Mouse (Mus musculus): ENCODE results near the gene Ascl5. TPM values are rescaled to one million over a fixed set of nuclear protein-coding genes. Genes with fewer than 3 reads are reported as not detected.
A peak's percentile ranks its signal among the peaks of the same experiment; 100 is the strongest.

Ascl5 gene
- total RNA-seq (2021) = not detected

DNA sequence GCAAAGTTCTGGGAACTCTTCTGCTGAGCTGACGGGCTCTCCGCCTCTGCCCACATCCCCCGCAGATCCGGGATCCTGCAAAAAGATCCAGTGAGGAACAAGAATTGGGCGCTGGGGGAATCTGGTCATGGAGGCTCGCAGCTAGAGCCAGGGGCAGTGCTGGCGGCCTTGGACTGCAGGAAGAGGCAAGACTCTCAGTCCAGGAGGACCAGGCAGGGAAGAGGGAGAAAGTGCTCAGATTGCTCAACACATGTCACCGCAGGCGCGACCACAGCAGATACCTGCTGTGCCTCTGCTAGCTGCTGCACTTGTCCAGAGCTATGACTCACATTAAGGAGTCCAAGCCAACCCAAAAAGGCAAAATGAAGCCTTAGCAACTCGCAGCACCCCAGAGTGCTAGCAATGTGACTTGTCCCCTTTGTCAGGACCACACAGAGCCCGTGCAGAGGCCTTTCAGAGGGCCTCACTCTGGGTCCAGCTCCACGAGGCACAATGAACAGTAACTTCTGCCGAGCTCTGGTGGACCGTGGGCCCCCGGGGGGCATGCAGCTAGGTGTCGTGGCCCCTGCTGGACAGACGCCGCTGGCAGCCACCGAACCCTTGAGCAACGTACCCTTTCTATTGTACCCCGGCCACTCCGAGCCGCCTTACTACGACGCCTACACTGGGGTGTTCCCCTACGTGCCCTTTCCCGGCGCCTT lies at the start of gene Ascl5:
Gene Ascl5 (plus strand): TSS at position 493 of the 701 bp plus-strand sequence.
- no peak for DNase-seq

DNA sequence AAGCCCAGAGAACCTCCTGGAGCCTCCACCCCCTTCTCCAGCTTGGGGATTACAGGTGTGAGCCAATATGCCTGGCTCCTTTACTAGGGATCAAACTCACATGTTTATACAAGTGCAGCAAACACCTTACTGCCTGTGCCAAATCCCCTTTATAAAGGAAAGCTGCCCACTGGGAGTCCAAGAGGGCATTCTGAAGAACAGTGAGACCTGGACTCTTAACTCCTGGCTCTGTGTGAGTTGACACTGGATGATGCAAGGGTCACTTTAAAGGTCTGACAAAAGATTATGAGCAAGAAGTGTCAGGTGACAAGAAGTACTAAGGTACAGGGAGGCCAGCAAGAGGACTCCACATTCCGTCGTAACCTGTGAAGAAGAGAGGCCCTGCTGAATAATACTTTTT lies 49.2 kb upstream of the Ascl5 start:
- DNase-seq = no peak

DNA sequence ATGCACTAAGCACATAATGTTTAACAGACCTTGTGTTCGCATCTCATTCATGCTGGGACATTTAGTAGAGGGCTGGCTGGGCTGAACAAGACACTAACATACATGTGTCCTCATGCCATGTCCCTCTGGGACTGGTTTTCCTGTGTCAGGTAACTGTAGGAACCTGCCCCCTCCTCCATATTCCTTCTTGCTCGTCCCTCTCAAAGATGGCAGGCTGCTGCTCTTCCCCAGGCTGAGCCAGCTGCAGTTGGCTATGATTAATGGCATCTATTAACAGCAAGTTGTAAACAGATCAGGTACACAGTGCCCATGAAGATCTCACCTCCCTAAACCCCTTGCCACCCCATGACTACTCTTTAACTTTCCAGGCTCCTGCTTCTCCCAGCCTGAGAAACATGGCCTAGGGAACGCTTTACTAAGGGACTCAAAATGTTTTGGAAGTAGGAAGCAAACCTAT lies 44.3 kb upstream of the Ascl5 start, which contains the start of gene Igfn1:
Gene Igfn1 (minus strand): TSS at position 51 of the 457 bp plus-strand sequence.
- DNase-seq = no peak

DNA sequence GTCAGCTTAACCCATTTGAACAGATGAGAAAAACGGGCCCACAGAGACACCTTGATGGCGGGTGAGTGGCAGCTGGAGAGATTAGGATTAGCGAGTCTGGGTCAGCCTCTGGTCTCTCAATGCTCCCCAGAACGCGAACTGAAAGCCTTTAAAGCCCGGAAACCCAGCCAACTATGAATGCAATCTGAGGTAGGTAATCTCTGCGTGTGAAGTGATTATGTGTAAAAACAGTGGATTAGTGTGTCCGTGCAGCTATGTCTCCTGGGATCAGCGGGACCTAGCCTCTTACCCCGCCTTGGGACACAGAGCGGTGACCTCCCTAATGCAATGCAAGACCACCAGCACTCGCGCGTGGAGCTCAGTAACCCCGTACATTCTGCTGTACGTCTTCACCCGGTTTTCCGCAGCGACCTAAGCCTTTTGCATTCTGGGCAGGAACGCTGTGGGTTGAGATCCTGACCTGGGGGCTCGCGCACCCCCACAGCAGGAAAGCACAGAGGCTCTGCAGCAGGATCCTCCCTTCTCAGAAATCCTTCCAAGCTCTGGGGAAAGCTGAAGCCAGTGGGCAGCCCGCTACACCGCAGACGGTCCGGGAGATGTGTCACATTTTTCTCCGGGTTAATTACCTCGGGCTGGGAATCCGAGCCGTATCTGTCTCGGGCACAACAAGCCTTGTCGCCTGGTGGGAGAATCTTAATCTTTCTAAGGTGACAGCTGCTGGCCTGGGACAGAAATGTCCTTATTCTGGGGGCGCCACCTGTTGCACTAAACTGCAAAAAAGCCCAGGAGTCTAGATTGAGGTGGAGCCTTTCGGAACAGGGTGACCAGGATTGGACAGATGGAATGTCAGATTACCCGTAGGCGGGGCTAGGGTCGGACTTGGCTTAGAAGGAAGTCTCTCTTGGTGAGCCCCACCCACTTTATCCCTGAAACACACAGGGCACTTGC lies 43.1 kb upstream of the Ascl5 start, which contains the start of gene Tmem9:
Gene Tmem9 (plus strand): TSS at position 940 of the 948 bp plus-strand sequence.
- DNase-seq = peak; percentile 42 to 44

DNA sequence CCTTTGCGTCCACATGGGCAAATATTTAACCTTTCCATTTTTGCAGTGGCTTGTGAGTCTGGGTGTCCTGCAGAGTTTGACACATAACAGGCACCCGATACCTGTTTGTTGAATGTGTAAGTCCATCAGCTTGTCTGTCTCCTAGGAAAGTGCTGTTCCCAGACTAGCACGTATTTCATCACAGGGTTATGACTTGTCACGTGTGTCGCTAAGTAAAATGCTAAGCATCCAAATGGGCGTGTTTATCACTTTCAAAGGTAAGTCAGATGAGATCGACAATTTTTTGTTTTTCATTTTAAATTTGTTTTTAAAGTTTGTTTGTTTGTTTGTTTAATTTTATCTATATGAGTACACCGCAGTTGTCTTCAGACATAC lies 42.5 kb upstream of the Ascl5 start:
- no peak for DNase-seq

DNA sequence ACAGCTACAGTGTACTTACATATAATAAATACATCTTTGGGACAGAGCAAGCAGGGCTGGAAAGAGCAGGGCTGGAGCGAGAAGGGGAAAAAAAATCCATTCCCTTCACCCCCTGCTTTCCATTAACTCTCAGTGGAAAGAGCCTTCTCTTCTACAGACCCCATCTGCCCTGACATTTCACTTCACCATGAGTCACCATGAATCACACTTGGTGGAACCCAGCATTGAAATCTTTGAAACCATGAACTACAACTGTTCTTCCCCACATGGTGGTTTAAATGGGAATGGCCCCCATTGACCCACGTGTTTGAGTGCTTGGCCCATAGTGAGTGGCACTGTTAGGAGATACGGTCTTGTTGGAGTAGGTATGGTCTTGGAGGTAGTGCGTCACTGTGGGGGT lies 40.4 kb upstream of the Ascl5 start:
- DNase-seq = no peak

DNA sequence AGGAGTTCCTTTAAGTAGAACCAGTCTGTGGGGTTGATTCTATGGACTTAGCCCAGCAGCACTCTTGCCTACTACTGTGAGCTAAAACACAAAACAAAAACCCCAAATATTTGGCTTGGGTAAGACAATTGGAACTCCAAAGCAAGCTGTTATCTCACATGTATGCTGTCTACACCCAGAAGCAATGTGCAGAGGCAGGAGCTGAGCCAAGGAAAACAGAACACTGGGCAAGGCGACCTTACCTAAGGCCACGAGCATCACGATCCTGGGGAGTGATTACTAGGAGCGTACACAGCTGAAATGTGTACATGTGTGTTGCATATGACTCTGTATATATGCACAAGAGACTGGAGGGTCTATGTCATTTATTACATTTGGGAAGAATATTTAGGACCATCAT lies 37.1 kb upstream of the Ascl5 start:
- no peak for DNase-seq

DNA sequence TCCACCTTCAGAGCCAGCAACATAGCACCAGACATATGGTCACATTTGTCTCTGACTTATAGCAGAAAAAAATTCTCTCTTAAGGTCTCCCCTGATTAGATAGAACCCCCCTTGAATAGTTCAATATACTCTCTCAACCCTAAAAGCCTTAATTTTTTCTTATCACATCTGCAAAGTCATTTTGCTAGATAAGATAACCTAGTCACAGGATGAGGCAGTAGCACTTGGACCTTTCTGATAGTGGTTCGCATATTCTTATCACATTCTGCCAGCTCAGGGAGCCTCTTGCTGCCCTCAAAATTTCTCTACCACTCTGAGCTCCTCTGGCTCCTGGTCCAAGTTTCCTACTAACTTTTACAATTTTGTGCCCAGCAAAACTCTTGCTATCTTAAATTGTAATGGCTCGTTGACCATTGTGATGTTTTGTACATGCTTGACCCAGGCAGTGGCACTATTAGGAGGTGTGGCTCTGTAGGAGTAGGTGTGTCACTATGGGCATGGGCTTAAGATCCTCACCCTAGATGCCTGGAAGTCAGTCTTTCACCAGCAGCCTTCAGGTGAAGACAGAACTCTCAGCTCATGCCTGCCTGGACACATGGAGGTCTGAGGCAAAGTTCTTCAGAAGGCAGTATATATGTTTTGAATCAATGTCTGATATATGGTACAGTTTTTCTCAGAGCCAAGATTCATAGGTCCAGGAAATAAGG lies 35.7 kb upstream of the Ascl5 start:
- DNase-seq = no peak

DNA sequence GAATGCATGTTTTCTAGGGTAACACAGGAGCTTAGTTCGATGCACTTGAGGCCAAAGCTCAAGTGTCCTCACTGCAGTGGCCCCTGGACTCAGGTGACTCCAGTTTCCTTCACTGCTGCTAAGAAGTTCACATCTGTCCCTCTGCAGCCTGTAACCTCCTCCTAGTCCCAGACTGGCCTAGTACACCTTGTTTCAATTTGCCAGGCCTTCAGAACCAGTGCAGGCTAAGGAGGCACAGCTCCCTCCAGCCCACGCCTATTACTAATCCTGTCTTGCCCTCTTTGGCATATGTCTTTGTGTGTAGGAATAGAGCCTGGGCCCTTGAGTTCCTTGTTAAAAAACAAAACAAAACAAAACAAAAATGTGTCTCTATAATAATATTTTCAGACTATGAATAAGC lies 33.3 kb upstream of the Ascl5 start:
- DNase-seq = no peak

DNA sequence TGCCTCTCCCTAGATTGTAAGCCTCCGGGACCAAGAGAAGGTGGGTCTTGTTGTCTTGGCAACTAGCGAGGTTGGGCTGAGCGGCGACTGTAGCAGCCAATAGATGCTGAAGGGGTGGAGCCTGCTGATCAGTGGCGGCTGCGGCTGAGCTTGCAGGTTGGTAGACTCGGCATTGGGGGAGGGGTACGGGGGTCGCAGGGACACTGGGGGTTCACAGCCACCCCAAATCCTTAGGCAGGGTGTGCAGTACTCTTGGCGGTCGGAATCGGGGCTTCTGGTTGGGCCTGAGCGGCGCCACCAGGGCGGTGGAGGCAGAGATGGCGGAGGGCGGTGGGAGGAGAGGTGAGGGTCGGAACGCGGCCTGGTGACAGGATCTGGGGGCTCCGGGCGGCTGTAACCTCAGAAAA lies 32.7 kb upstream of the Ascl5 start:
- peak; percentile 91 to 92 for DNase-seq

DNA sequence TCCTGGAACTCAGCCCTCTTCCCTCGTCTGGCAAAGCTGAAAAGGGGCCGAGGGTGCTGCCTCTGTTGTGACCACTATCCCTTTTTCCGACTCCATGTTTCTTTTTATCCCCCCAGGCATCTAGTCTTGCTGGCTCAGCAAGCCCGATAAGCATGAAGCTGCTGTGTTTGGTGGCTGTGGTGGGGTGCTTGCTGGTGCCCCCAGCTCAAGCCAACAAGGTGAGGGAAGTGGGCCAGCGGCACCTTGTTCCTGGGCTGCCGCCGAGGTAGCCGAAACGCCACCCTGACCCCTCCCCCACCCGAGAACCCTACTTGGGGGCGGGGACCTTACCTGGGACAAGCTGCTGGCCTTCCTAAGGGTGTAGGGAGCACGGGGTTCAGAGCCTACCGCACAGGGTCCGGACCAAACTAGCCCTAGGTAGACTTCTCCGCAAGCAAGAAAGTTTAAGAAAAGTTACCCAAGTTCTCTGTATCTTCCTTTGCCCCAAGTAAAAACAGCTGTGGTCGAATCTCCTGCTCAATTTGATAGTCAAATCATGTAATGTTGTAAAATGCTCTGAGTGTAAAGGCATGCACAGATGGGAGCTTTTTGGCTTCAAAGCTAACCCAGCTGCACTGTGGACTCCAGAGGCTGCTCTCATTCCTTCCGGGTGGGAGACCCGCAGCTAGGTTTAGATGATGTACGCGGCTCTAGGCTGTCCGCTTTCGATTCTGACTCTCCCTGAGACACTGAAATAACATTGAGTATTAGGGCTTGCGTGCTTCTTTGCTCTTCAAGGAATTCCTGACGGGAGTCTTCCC lies 32.0 kb upstream of the Ascl5 start:
- DNase-seq = peak in 1 of 2 experiments; percentile 20

DNA sequence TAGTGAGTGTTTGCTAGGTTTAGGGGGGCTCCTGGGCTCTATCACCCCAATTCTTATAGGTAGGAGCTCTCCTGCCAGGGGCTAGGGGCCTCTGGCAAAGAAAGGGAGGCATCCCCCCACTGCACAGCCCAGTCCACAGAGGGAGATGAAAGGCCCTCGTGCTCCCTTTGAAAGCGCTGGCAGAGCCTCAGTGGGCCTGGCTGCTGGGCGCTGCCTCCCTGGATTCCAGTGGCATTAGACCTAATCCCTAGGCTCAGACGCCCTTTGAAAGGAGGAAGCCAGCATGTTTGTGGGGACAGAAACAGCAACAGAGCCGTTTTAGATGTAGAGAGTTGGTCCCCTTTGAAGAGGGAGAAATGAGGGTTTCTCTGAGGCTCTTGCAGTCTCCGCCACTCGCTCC lies 20.4 kb upstream of the Ascl5 start:
- no peak for DNase-seq

DNA sequence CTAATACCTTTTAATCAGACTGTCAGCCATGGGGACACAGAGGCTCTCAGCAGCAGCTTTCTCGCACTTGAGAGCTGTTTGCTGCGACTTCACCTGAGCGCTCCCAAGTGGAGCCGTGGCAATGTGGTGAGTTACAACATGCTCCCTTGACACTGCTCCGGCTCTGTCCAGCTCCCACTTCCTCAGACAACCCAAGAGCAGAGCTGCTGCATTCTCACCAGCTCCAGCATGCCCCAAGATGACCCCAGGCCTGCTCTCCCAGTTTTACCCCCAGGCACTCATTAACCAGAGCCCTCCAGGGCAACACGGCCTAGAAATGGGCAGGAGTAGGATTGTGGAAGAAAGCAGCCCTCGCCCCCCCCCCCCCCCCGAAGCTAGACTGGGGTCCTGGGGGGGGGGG lies 18.9 kb upstream of the Ascl5 start:
- no peak for DNase-seq

DNA sequence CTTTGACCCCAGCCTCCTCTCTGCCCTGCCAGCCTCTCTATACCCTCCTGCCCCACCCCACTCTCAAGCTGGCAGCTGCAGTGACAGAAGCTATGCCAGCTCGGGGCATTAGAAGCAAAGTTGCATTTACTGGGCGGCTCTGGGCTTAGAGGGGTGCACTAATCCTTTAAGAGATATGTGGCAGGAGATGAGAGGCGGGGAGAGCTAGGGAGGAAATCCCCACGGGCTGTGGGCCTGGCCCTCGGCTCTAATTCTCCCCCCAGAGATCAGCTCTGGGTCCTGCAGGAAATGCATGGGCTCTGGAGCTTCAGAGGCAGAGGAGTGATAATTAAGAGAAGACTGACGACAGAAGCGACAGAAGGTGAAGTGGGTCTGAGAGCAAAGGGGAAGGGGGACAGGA lies 17.6 kb upstream of the Ascl5 start:
- DNase-seq = no peak

DNA sequence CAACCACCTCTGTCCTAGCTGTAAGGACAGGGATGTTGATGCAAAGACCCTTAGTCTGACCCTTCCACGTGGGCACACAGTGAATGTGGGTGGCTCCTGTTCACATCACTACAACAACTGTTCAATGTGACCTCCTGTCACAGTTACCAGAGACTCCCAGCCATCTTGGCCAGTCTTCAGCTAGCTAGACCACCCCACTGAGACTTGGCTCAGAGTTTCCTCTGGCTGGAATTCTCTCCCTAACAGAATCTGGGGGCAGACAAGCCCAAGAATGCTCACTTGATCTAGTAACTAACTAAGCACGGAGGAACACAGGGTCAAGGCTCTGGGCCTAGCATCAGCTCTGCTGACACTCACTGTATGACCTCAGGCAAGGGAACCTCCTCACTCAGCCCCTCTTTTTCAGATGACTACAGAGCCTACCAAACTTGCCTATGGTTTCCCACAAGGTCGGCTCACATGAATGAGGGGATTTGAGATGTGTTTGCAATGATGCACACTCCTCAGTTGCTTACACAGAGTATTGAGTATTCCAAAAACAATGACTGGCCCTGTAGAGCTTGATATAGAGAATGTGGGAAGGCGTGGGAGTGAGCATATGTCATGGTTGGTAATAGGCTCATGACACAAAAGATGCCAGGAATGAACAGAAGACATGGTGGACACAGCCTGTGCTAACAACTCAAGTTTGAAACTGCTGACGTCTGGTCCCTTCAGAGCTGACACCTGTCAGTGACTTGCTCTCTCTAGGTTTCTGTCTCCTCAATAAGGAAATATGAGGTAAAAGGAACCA lies 11.7 kb upstream of the Ascl5 start:
- peak in 1 of 2 experiments; percentile 36 for DNase-seq

DNA sequence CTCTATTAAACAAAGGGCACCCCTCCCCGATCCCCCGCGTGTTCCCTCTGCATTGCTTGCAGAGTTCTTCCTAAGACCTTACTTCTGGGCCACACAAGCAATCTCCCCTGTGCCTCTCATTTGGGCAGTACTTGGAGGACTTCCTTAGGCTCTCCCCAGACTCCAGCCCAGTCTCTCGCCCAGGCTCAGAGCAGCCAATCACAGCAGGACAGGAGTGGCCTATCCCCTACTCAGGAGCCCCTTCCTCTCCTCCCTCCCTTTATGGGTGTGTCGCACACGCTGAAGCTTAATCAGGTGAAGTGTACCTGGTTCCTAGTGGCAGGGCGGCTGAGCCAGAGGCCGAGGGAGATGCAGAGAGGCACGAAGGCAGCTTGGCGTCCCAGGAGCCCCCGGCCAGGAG lies 10.2 kb upstream of the Ascl5 start:
- no peak for DNase-seq

DNA sequence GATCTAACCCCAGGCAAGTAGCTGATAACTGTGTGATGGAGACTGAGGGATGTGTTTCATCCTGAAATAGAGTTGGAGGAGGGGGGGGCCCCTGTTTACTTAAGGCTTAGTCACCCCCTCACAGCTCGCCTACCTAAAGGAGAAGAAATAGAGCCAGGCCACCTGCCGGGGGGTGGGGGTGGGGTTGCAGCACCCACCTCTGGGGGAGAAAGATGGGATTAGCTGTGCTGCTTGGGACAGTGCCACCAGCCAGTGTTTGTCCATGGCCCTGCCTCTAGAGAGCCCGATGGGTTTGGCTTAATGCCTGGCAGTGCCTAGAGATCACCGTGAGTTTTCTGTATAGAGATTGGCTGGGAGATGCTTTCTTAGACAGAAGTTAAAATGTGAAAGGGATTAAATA lies 9.7 kb upstream of the Ascl5 start:
- no peak for DNase-seq

DNA sequence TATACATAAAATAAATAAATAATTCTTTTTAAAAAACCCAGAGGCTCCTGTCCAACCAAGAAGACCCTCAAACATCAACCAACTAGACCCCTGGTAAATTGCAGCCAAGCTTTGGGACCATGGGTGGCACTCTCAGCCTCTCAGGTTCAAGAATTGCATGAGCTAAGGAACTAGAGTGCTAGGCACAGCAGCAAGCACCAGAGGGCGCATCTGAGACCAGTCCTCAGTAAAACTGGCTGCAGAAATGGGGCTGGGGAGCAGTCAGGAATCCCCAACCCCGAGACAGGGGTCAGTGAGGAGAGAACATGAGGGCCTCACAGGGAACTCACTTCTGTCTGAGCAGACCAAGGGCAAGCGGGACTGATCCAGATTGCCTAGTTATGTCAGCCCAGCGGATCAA lies 4.8 kb upstream of the Ascl5 start:
- peak; percentile 55 to 63 for DNase-seq

DNA sequence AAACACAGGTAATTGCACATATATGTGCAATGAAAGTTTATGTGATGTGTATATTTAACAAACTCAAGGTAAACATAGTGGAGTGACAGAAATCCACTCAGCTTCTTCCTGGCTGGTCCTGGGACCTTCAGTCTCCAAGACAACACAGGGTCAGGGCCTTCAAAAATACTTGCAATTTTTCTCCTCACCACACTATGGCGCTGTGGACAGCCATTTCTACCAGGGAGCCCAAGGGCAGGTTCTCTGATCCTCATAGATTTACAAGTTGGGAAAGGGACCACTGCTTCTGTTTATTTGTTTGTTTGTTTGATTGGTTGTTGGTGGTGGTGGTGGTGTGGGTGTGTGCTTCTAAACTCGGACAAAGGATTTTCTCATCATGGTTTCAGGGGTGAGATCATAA lies 3.2 kb upstream of the Ascl5 start:
- no peak for DNase-seq

DNA sequence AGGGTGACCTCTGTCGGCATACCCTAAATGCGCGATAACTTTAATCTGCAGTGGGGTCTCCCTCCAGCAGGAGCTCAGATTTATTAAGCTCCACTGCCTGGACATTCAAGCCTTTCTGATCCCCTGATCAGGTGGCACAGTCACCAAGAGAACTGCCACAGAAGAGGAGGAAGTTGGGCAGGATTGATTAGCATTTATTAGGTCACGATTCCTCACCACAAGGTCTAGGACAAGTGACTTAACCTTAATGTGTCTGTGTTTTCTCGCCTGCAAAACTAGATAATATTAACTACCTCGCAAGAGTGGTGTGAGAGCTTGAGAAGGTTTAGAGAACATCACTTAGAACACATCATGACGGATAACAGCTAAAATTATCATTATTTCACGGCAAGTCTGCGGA lies 2.7 kb upstream of the Ascl5 start:
- DNase-seq = no peak

DNA sequence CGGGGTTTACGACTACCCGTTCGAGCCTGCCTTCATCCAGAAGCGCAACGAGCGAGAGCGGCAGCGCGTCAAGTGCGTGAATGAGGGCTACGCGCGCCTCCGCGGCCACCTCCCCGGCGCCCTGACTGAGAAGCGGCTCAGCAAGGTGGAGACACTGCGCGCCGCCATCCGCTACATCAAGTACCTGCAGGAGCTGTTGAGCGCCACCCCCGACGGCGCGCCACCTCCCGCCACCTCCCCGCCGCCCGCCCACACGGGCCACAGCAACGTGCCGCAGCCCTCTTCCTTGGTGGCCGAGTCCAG lies 360 bp downstream of the Ascl5 start:
- DNase-seq = no peak

All from layer of hippocampus, postnatal 36 days (tissue).